Mouse (Mus musculus): Measurements from ENCODE around the gene Gpr33.

The Gpr33 gene

GRCm38 (mm10) chr12:51995738-51996536, 31.9 kb downstream of the Gpr33 start:
- in situ Hi-C loops (cut with MboI; ENCODE audit: low pct_unique_long_range_greater_than_20kb in 1 of 2, low sequenced_read_pairs in 2 of 2, unreplicated experiment in 1 of 2) = no loop called here

GRCm38 (mm10) chr12:51990629-51991028, 37.2 kb downstream of the Gpr33 start:
- in situ Hi-C loops (cut with MboI; ENCODE audit: low pct_unique_long_range_greater_than_20kb in 1 of 2, low sequenced_read_pairs in 2 of 2, unreplicated experiment in 1 of 2) = no loop called here

- in situ Hi-C loops (cut with MboI; ENCODE audit: low pct_unique_long_range_greater_than_20kb in 1 of 2, low sequenced_read_pairs in 2 of 2, unreplicated experiment in 1 of 2) = no loop called here
Observed at GRCm38 (mm10) chr12:51988536-51988935, 39.3 kb downstream of the Gpr33 start.

GRCm38 (mm10) chr12:51985826-51986225, 42.0 kb downstream of the Gpr33 start:
- in situ Hi-C loops (cut with MboI; ENCODE audit: low pct_unique_long_range_greater_than_20kb in 1 of 2, low sequenced_read_pairs in 2 of 2, unreplicated experiment in 1 of 2) = no loop called here

GRCm38 (mm10) chr12:51985163-51985748, 42.6 kb downstream of the Gpr33 start:
- in situ Hi-C loops (cut with MboI; ENCODE audit: low pct_unique_long_range_greater_than_20kb in 1 of 2, low sequenced_read_pairs in 2 of 2, unreplicated experiment in 1 of 2) = no loop called here

- in situ Hi-C loops (cut with MboI; ENCODE audit: low pct_unique_long_range_greater_than_20kb in 1 of 2, low sequenced_read_pairs in 2 of 2, unreplicated experiment in 1 of 2) = no loop called here
Observed at GRCm38 (mm10) chr12:51983625-51984024, 44.2 kb downstream of the Gpr33 start.

- in situ Hi-C loops (cut with MboI; ENCODE audit: low pct_unique_long_range_greater_than_20kb in 1 of 2, low sequenced_read_pairs in 2 of 2, unreplicated experiment in 1 of 2) = no loop called here
Observed at GRCm38 (mm10) chr12:51976531-51976930, 51.3 kb downstream of the Gpr33 start.

- in situ Hi-C loops (cut with MboI; ENCODE audit: low pct_unique_long_range_greater_than_20kb in 1 of 2, low sequenced_read_pairs in 2 of 2, unreplicated experiment in 1 of 2) = no loop called here
Observed at GRCm38 (mm10) chr12:51974381-51974780, 53.5 kb downstream of the Gpr33 start.
